Mouse (Mus musculus) heart, adult 18-20 months (tissue): ENCODE data around the gene Naip1. TPM values are rescaled to one million over a fixed set of nuclear protein-coding genes. Genes with fewer than 3 reads are reported as not detected.
"Not testable (repeated sequence)": the region's sequence is repeated elsewhere in the genome, so short reads cannot be mapped to it uniquely, and the experiment has no call there.

Experiments used
- DNase-seq, 2 experiments: peaks; one replicate each; pipeline ENCODE4 v3.0.0; 2021 to 2022; ENCODE audit warnings: mixed read lengths in 1 of 2
- long read RNA-seq, 2 experiments: library from polyadenylated mRNA; stranded (forward); transcript quantifications; one replicate each; pipeline ENCODE4 v2.0.0; 2021
- total RNA-seq, 2 experiments: library from RNA; stranded (reverse); gene quantifications; 2 replicates each; pipeline ENCODE4 v1.2.3; 2021

Naip1 gene
- under 1 TPM; 0.07 to 0.18 TPM for total RNA-seq
- long read RNA-seq, experiment 1, result 0 reads
- long read RNA-seq, experiment 2, result 0 reads

DNA sequence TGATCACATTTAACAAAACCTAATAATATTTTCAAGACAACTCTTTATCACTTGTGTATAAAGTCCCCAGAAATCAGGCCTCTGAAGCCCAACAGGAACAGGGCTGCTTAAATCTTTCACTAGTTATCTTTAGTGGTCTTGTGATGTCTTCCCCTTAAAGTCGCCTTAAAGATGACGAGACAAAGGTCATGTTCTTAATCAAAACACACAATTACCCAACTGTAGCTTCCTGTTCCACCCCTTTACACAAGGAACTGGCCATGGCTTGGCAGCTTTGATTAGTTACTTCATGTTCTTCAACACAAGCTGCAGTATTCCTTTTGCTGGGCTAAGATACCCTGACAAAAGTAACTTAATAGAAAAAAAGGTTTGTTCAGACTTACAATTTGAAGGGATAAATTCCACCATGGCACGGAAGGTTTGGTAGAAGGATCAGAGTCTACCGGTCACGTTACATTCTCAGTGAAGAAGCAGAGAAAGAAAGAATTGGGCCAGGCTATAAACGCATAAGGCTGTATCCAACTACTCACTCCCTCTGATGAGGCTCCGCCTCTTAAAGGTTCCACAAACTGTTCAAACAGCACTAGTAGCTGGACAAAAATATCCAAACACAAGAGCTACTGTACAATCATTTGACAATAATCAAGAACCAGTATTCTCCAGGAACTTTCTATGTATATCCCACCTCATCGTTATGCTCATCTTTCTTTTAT is at the start of gene Naip1:
TSS of gene Naip1 (minus strand) at position 455 of the 713 bp plus-strand sequence.
- not testable (repeated sequence) for DNase-seq

DNA sequence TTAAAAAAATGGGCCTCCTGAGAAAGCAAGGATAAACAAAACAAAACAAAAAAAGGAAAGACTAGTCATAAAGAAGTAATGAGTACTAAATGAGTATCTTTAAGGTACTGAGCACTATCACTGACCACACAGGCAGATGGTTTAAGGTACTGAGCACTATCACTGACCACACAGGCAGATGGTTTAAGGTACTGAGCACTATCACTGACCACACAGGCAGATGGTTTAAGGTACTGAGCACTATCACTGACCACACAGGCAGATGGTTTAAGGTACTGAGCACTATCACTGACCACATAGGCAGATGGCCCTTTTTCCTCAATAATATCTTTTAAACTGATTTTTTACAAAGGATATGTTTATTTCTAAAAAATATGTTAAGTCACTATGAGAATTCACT is 47.0 kb upstream of the Naip1 start:
- not testable (repeated sequence) for DNase-seq

DNA sequence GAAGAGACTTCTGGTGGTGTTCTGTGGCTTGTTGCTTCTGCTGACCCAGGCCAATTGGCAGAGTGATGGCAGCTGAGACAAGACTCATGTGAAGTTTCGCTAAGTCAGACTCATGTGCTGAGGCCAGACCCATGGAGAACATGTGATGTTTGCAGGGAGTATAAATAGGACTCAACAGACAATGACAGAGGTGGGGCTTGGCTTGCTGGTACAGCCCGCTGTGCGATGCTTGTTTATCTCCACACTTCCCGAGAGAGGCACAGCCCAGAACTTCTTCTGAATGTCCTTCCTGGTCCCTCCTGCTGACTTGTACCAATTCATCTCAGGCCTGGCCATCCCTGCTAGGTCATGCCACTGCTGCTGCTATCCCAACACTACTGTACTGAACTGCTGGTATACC is 42.7 kb upstream of the Naip1 start:
- DNase-seq, result peak in 1 of 2 experiments; percentile 5

DNA sequence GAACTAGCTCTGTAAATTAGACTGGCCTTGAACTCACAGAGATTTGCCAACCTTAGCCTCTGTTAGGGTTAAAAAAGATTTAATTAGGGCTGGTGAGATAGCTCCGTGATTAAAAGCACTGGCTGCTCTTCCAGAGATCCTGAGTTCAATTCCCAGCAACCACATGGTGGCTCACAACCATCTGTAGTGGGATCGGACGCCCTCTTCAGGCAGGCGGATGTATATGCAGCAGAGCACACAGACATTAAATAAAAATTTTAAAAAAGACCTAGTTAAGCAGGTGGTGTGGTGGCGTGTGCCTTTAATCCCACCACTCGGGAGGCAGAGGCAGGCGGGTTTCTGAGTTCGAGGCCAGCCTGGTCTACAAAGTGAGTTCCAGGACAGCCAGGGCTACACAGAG is 41.7 kb upstream of the Naip1 start:
- DNase-seq, result not testable (repeated sequence)

DNA sequence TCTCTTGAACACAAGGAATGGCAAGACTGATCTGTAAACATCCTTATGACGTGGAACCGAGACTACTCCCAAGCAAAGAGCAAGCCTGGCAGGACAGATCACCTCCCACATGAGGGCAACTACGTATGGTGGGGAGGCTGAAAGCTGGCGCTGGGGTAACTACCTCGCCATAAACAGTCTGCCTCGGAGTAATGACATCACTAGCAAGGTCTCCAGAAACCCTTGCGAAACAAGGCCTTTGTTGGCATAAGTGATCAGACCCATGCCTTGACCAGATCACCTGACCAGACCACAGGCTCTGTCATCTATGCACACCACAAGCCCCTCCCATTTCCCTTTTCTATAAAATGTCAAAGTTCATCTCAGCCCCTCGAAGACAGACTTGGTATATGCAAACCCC is 40.6 kb upstream of the Naip1 start:
- DNase-seq, result no peak

DNA sequence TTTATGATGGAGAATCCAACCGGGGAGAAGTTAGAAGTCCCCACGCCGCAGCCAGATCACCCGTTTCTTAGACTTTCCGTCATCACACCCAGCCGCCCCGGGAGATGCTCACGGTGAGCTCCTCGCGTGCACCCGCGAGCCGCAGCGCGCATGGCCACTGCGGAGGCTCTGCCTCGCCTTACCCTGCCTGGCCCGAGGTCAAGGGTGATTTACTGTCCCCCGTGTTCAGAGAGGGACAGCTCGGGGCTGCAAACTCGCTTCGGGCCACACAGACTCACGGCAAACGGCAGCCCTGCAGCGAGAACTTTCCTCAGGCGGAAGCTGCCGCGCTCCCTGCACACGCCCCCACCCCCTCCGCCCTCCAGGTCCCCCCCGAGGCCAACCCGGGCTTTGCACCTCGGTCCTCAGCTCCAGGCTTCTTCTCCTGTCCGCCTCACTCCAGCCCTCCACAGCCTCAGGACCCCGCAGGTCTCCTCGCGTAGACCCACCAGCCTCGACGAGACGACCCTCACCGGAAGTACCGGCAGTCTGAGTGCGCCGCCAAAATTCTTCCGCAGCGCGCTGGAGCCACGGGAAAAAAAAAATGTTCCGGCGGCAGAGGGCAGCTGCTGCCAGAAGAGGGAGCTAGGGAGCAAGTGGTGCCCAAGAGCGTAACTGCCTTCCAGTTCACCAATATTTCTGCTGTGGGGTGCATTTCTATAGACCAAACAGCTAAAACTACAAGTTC is 39.6 kb upstream of the Naip1 start, which contains the start of gene Gtf2h2:
TSS of gene Gtf2h2 (minus strand) at position 519 of the 727 bp plus-strand sequence.
- peak; percentile 83 to 93 for DNase-seq

DNA sequence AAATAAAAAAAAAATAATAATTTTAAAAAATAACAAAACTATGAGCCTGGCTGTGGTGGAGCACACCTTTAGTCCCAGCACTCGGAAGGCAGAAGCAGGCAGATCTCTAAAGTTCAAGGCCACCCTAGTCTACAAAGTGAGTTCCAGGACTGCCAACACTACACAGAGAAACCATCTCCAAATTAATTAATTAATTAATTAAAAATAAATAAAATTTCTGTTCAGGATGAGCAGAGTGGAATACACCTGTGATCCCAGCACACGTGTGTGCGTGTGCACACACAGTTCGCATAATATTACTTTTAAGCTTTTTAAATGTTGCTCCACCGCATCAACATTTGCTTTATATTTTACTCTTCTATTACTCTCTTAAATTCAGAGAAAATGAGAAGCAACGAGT is 39.0 kb upstream of the Naip1 start:
- DNase-seq, result no peak

DNA sequence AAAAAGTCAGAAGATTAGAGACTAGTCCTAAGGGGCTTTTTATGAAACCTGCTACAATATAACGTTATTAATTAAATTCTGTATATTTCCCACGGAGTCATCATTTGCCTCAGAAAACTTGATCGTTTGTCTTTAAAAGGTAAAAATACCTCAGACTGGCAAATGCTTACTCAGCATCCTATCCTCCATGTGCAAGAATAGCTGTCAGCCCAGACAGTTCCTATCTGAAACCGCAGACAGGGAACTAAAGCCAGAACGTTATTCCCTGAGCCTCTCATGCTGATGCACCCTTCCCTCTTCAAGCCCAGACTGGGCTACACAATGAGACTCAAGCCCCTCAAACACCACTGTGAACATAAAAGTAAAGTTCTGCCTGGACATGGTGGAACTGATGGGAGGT is 37.8 kb upstream of the Naip1 start:
- DNase-seq, result no peak

DNA sequence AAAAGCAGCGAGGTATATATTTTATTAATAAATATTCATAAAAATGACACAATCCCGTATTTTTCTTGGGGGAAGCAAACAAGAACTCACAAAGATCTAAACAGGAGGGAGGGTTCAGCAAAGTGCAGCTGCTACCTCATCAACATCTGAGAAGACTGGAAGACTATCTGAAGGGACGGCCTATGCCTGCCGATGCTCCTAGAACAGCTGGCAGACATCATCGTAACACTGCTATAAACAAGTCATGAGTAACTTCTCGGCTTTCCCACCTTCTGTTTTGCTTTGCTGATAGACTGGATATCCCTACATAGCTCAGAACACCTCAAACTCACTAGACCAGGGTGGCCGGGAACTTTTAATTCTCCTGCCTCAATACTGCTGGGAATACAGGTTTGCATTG is 30.9 kb upstream of the Naip1 start:
- no peak for DNase-seq

DNA sequence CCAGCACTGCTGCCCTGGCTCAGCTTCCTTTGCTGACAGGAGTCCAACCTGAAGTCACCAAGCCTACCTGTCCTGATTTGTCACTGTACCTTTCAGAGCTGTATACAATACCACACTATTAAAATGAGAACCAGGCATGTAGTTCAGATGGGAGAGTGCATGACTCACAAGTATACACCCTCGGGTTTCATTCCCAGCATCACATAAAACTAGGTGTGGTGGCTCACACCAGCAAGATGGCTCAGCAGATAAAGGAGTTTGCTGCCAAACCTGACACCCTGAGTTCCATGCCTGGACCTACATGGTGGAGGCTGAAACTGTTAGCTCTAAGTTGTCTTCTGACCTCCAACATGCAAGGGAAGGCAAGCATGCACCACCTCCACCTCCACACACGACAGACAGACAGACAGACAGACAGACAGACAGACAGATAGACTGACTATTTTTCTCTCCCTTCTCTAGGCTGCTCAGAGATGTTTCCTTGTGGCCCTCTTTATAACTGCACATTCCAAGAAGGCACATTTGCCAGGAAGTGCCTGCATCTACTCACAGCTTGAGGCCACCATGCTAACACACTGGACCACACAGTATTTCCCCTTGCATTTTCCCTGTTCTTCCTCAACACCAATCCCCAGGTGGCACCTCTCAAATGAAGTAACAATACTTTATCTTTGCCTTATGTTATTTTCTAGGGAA is 11.0 kb upstream of the Naip1 start:
- no peak for DNase-seq

DNA sequence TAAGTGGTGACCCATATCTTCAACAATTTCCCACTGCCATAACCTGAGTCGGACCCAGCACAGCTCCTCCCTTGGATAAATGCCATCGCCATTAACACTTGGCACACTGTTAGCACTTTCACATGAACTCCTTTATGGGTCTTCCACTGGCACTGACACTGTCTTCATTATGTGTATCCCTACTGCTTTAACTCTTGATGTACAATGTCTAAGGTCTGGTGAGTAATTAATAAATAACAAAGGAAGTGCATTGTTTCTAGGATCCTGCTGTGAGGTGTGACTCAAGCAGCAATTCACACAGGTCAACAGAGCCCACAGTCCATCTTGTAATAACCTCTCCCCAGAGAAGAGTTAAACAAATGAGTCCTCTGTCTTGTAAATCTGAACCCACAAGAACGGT is 8.7 kb upstream of the Naip1 start:
- DNase-seq, result no peak

DNA sequence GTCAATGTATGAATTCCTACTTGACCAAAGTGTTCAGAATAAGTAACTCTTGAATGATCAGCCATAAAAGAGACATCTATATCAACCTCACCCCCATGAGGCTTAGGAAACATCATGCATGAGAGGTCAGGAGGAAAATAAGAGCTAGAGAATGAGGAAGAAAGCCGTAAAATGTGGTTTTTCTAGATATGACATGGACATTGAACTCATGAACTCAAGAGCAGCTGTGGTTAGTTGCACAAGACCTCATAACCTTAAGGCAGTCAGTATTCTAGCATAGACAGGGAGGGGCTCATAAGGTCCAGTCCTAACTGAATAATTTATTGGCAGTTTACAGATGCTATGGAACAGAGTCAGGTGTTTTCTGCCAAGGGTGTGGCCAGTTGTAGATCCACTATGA is 3.2 kb downstream of the Naip1 start:
- no peak for DNase-seq

DNA sequence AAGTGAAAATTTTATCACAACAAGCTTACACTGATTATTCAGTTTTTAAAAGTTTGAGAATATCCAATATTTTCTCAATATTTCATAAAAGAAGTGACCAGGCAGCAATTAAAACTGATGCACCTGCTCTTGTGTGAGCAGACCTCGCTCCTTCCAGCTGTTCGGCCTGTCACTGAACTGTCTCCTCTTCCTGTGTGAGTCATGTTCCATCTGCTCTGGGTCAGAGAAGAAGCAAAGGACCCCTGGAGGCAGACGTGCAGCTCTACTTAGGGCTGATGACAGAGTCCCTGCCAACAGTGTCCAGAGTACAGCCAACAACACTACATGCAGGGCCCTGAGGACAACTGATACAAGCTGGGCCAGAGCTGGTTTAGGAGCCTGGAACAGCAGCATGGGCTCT is 12.6 kb downstream of the Naip1 start:
- no peak for DNase-seq

DNA sequence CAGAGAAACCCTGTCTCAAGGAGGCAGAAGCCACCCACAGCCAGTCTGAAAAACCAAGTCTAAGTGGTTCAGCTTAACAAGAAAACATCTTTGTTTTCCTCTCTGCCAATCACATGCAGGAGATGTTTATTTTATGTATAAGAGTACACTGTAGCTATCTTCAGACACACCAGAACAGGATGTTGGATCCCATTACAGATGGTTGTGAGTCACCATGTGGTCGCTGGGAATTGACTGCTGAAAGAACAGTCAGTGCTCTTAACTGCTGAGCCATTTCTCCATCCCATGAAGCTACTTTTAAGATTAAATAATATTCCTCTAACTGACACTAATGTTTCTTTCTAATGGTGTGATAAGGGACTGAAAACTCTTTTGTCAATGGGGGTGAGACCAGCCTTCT is 14.0 kb downstream of the Naip1 start:
- DNase-seq, result no peak

DNA sequence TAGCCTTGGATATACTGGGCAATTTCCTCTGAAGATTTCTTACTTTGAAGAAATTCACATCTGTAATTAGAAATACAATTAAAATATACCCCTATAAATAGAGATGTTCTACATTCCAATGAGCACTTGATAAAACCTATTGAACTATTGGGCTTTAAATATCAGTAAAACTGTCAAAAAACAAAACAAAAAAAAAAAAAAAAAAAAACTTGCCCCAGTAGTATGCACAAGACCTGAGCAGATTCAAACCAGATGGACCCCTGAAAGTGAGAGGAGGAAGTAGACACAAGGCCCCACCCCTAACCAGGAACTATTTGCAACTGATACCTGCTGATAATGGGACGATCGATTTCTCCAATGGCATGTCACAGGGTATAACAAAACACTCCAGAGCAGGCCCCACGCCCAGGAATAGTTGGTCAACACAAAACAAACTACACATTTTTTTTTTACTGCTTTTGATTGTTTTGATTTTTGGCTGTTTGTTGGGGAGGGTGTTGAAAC is 15.3 kb downstream of the Naip1 start:
- DNase-seq, result no peak

DNA sequence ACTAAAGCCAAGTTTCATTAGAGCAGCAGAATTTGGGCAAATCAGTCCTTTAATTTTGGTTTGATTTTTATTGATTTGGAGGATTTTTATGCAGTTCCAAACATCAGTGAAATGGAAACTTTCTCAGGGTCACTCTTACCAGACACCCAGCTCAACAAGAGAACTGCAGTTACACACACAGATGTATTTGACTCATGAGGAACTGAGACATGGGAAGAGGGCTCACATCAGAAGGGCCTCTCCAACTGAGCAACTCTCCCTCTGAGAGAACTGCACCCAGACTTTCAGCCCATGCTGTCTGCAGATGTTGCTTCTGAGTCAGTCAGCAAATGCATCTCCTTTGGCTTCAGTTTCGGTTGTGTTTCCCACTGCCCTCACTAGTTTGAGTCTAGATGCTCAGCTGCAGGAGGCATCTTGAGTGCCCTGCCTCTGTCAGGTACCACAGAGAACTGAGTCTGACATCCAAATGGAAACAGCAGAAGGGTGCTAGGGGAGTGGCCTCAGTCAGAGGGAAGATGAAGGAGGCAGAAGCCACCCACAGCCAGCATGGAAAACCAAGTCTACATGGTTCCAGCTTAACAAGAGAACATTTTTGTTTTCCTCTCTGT is 16.0 kb downstream of the Naip1 start:
- DNase-seq, result not testable (repeated sequence)

DNA sequence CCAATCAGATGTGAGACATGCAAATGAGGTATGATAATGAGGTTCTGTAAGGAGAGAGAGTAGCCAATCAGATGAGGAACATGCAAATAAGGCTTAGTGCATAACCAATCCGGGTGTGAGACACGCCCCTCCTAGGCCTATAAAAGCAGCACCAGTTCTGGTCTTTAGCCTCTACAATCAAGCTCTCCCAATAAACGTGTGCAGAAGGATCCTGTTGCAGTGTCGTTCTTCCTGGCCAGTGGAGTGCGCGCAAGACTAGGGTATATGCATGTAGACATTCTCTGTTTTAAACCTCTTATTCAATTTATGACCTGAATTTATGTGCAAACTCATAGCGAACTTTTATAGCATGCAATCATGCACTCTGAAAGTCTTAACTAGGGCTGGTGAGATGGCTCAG is 32.7 kb downstream of the Naip1 start:
- DNase-seq, result not testable (repeated sequence)

DNA sequence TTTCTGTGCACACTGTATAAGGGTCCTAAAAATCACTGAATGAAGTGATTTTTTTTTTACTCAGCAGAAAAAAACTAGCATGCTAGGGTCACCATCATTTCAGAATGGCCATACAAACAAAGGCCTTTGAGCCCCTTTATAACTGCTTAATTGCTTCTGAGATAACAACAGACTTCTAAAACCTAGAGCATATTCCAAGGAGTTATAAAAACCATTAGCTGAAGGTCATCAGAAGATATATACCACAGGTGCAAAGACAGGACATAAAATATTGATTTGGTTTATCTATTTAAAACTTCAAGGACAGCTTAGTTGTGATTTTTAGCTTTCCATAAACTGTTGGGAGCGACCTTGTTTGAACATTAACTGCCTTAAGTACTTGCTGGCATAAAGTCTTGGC is 38.2 kb downstream of the Naip1 start:
- no peak for DNase-seq

DNA sequence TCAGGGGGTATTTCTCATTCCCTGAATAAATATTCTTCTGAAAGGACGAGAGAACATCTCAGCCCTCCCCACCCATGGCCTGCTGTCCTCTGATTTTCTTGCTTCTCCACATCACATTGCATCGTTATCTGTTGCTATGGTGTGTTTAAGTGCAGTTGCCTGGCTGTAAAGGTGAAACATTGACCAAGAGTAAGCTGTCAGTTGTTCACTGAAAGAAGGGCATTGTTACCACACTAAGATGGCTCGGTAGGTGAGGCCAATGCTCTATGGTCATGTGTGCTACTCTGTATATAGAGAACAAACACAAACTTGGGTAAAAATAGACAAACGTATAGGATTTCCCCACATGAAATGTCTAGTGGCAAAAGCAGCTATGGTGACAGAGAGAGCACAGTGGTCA is 42.8 kb downstream of the Naip1 start:
- no peak for DNase-seq

DNA sequence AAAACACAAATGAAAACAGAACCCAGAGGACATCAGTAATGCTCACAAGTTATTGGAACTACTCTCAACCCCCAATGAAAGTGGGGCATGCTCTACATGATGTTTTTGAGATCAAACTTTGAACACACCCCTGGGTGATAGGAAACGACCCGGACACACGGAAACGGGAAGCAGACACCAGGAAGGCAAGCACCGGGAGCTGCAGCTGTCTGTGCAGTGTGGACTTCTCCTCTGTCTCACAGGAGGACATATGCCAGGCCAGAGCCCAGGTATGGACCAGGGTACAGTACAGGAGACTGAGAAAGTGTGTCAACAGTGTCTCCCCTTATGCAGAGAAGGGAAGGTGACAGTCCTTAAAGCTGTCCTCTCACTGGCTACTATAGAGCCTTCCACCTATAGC is 43.5 kb downstream of the Naip1 start:
- DNase-seq, result no peak

DNA sequence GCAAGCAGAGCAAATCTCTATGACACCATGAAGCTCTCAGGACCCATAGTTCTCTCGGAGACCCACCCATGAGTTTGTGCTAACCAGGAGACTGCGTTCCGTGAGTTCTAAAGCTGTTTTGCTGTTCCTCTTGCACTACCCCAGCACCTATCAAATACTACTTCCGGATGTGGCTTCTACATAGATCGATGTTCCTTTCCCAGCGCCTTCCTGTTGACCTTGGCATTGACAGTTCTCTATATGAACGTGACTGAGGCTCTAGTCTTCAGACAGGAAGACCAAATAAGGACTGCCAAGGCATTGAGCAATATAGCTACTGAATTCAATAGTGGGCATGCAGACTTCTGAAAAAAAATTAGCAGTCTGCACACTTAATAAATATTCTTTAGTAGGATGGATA is 44.4 kb downstream of the Naip1 start:
- no peak for DNase-seq

DNA sequence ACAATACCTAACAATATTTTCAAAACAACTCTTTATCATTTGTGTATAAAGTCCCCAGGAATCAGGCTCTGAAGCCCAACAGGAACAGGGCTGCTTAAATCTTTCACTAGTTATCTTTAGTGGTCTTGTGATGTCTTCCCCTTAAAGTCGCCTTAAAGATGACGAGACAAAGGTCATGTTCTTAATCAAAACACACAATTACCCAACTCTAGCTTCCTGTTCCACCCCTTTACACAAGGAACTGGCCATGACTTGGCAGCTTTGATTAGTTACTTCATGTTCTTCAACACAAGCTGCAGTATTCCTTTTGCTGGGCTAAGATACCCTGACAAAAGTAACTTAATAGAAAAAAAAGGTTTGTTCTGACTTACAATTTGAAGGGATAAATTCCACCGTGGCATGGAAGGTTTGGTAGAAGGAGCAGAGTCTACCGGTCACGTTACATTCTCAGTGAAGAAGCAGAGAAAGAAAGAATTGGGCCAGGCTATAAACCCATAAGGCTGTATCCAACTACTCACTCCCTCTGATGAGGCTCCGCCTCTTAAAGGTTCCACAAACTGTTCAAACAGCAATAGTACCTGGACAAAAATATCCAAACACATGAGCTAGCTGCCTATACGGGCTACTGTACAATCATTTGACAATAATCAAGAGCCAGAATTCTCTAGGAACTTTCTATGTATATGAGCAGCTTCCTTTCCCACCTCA is 49.6 kb downstream of the Naip1 start:
- not testable (repeated sequence) for DNase-seq
